Mouse (Mus musculus) common myeloid progenitor, adult 5-6 weeks (primary cell): ENCODE measurements around the gene Stat4. TPM values are rescaled to one million over a fixed set of nuclear protein-coding genes. Genes with fewer than 3 reads are reported as not detected.

Source experiments
- ATAC-seq: replicated peaks from 2 replicates; pipeline ENCODE4 v1.8.0; 2016; ENCODE audit warnings: low read depth, mild to moderate bottlenecking, moderate TSS enrichment, inconsistent platforms; ENCODE audit not compliant: poor library complexity, severe bottlenecking
- total RNA-seq: library from RNA; stranded (forward); fragments of 200-1000, 187-1606 nt; gene quantifications from 2 replicates; pipeline ENCODE4 v1.2.3, GENCODE M21; 2017

Gene Stat4
- total RNA-seq, 1 experiment from 2014 or later, result 39.4 TPM

DNA sequence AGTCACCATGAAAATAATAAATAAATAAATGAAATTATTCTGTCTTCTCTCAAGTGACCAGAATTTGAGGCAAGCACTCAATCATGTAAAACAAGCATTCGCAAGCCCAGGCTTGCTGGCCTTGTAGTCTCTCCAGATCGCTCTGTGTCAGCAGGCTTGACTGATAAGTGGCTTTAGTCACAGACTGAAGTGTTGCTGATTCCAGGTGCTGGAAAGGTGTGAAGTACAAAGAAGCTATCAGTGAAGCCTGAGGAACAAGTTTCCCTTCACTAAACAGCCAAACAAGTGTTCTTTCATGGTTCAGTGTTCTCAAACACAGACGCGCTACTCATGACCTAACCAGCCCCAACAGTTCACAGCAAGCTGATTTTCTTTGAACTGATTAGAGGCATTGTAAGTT, 101.7 kb downstream of the Stat4 start:
- ATAC-seq, result no peak

DNA sequence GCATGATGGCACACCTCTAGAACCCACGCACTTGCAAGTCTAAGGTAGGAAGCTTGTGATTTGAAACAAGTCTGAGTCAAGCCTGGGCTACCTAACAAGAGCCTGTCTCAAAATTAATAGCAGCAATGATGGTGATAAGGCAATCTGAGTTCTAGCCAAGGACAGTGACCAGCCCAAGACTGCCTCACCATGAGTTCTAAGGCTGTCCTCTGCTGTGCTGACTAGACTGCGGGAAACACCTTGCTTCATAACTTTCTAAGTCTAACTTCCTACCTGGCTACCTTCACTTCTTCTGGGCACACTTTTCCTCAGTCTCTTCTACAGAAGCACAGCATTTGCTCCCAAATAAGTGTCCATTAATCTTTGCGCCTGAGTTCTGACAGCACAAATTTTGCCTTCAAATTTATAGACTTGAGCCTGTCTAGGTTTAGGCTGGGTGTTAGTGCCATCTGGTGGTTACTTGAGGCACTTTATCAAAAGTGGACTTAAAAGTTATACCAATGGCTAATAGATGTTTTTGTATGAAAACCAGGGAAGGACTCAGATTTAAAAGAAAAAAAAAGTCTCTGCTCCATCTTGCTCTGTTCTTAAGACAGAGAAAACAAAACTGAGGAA, 111.8 kb downstream of the Stat4 start:
- ATAC-seq, result peak; percentile 73

DNA sequence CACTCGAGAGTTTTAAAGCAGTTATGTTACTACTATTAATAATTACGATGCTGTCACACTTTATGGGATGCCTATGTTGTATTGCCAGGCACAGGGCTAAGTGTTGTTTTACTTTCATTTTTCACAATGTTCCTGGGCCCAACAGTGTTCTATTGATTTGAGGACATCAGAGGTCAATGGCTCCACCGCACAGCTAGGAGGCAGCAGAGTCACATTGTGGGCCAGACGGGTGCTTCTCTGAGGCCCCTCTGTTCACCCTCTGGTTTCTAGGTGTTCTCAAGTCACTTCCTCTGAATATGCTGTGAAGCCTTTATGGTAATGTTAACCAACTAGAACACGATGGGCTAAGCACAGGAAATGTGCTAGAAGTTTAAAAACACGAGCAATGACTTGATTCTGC, 113.5 kb downstream of the Stat4 start:
- ATAC-seq, result peak; percentile 86

DNA sequence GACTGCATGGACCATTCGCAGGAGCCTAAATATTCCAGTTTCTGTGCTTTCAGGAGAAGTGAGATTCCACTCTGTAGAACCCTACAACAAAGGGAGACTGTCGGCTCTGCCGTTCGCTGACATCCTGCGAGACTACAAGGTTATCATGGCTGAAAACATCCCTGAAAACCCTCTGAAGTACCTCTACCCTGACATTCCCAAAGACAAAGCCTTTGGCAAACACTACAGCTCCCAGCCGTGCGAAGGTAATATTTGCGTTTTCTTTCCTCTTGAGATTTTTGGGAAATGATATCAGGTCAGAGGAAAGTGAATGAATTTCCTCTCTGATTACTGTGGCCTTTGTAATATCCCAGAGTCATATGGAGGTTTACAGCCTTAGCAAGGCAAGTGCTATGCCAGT, 115.8 kb downstream of the Stat4 start:
- ATAC-seq, result no peak

DNA sequence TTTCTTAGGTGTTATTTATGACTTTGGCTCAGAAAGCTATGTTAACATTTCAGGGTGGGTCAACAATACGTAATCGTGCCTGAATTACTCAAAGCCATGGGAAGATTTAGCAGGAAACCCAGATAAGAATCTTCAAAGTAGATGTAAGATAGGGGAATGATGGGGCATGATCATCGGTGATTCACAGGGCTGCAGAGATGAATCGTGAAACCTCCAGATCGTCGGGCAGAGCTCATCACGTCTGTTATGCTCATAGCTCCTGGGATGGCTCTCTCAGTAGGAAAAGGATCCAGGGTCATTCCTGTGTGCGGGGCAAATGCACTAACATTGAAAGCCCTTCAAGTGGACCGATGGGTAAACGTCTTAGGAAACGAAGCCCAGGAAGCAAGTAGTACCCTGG, 120.3 kb downstream of the Stat4 start:
- ATAC-seq, result no peak

DNA sequence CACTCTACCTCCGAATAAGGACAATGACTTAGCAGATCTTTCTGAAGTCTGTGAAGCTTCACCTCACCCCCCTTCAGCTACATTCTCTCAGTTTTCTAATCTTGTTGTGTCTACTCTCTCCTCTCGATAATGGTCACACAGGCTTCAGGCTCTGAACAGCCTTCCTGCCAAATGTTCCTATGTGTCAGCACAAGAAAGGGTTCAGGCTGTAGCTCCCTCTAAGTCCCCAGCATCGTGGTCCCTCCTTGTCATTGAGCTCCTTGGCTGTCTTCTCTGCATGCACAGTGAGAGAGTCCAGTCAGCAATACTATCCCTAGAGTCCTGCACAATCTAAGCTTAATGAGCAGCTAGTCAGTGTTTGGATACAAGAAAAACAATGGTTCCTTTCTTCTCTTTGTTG, 124.3 kb downstream of the Stat4 start:
- no peak for ATAC-seq

DNA sequence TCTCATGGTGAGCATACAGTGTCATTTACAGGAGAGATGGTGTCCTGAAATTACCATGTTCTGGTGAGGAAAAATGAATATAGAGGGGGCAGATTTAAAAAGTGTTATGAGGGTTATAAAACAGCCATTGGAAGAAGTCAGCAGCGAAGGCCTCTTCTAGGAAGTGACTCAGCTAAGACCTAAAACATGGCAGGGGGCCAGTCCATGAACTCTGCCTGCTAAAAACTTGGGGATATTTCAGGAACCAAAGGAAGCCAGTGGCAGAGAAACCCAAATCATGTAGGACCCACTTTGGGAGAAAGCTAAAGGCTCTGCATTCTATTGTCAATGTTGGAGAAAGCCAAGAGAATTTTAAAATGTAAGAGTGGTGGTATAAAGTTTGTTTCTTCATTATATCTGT, 125.4 kb downstream of the Stat4 start:
- ATAC-seq, result no peak

DNA sequence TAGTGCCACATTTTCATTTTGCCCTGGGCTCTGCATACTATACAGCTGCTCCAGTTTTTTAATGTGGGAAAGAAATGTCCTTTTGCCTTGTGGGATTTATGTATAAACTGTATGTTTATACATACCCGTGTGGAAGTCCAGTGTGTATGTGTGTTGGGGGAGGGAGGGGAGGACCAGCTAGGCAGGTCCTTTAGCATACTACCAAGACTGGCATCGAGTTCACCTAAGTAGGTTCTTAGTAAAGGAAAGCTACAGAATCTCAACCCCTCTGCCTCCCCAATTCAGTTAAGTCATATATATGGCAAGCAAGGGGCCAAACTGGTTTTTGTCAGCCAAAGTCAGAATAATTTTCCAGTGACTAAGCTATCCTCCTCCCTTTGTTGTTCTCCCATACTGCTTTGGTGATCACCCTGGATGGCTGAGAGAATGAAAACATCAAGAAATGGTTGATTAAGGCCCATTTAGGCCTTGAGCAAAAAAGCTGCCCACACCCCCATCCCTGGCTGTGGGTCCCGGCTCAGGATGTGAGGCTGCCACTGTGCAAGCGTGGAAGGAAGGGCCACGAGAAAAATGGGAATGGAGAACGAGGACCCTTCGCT, 126.2 kb downstream of the Stat4 start:
- peak; percentile 5 for ATAC-seq

DNA sequence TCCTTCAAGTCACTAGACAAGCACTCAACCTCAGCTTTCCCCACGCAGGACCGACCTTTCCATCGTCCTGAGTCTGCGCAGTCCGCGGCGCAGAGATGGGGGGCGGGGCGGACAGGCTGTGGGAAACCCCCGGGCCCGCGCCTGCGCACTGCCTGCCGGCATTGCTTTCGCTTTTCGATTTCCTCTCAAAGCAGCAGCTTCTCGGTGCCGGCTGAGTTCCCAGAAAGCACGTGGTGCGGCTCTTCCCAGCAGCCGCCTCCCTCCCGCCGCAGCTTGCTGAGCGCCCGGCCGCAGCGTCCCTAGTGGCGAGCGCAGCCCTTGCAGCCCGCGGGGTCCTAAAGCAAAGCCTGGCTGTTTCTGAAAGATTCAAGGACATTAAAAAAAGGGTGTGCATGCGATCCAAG, 126.7 kb downstream of the Stat4 start:
- peak; percentile 97 for ATAC-seq

DNA sequence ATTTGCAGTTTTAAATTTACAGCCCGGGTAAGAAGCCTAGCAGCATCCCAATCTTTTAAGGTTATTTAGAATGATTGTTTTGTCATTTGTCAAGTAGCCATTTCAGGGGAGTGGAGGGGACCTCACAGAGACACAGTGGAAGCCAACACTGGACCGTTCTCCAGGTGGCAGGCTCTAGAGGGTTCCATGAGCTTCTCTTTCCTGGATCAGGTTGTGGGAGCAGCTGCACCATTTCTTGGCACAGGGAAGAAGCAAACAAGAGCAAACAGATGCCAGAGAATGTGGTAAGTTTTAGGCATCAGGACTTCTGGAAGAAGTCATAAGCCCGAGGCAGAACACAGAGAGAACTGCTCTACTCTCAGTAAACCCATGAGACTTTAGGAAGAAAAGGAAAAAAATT, 129.5 kb downstream of the Stat4 start:
- no peak for ATAC-seq

DNA sequence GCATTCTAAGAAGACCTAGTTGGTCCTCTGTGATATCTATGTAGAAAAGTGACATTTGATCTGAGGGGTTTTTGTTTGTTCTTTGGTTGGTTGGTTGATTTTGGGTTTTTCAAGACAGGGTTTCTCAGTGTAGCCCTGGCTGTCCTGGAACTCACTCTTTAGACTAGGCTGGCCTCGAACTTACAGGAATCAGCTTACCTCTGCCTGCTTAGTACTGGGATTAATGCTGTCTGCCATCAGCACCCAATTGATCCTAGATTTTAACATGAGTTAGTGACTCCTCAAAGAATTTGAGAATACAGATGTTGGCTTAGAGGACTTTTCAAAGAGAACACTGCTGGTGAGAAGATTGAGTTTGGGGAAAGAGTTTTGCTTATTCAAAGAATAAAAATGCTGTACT, 130.8 kb downstream of the Stat4 start:
- ATAC-seq, result no peak

DNA sequence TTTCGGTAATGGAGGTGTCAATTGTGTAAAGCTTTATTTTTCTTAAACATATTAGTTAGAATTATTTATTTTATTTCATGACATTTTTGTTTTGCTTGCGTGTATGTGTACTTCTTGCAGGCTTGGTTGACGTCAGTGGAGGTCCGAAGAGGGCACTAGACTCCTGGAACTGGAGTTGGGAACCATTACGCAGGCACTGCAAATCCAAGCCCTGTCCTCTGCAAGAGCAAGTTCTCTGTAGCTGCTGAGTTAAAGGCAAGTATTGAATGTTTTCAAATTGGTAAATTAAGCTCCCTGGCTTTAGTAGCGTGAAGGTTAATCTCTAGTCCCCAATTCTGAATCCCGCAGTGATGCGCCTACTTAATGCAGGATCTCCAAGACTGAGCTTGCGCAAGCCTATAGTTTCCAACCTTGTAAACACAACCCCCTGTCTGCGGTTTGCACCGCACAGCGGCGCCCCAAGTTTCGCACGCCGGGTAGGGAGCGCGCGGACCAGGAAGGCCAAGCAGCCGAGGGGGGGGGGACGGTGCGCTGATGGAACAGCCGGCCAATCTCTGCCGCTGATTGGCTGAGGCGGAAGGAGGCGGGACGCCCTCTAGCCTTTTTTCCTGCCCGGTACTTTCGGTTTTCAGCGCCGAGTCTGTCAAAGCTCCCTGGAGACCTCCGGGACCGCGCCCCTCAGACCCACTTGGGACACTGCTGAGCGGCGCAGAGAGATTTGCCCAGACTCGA, 132.1 kb downstream of the Stat4 start, which contains the start of gene Stat1:
Stat1 (plus strand) TSS at position 581 of the 732 bp plus-strand sequence.
- ATAC-seq, result peak; percentile 98

DNA sequence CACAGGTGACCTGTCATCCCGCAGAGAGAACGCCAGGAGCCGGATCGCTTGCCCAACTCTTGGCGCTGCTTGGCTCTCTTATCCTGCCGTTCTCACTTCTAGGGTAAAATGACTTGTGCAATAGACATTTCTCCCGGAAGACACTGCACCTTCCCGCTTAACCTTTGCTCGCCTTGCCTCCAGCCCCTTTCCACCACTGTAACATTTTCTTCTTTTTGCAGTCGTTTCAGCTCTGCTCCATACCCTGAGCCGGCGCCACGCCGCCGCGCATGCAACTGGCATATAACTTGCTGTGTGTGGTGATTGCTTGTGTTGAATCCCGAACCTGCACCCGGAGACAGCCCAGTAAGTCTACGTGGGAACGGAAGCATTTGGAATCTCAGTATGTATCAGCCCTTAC, 132.7 kb downstream of the Stat4 start:
- ATAC-seq, result peak; percentile 23

DNA sequence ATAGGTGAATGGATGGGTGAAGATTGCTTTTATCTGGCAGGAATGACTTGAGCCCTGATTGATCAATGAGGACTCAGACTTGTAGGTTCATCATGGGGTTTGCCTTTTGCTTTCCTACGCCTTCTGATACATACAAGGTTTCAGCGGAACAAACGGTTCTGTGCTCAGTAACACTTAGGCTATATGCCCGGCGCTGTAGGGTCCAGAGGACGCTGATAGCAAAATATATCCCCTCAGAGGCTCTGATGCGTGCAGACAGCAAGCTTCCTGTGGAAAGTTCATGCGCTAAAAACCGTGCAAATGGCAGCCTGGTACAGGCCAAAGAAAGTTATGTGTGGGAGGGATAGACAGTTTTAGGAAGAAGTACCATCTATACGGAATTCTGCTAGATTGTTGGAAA, 133.2 kb downstream of the Stat4 start:
- ATAC-seq, result no peak

DNA sequence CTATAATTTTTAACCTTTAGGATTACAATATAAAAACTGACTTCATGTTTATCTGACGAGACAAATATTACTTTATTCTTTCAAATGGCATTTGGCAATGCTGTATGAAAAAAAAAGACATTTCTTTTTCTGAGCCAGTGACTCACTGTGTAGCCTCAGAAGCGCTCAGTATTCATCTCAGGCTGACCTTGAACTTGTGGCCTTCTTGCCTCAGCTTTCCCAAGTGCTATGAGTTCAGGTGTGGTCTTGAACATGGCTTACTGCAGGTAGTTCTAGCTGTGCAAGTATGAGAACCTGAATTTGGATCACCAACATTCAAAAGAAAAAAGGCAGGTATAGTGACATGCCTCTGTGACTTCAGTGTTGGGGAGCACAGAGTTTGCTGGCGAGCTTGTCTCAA, 134.1 kb downstream of the Stat4 start:
- no peak for ATAC-seq

DNA sequence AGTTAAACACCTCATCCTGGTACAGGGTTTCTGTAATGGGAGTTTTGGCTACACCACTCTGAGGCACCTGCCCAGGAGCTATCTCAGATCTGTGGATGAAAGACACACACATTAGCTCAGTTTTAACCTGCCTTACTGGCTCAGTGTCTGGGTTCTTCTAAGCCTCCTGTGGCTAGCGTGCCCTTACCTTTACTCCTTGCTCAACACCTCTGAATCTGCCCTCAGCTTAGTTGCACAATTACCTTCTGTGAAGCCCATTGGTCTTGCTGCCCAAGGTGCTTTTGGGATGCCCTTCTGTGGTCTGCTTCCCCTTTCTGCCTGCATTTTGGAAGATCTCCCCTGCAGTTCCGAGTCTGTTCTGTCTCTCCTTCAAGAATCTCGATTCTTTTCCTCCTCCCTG, 137.9 kb downstream of the Stat4 start:
- ATAC-seq, result no peak

DNA sequence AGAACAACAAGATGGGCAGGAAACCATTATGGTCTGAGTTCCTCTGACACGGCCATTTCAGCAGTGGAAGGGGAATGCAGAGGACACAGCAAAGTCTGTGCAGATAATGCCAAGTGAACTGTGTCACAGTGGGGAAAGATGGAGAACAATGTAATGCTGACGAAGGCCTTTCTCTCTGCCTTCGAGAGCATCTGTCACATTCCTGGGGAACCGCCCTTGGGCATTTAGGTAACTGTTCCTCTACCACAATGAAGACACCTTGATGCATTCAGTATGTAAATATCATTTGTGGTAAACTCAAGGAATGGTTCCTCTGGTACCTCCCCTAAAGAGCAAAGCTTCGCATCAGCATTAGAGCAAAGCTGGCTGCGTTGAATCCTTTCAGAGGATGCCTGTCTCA, 140.4 kb downstream of the Stat4 start:
- ATAC-seq, result no peak

DNA sequence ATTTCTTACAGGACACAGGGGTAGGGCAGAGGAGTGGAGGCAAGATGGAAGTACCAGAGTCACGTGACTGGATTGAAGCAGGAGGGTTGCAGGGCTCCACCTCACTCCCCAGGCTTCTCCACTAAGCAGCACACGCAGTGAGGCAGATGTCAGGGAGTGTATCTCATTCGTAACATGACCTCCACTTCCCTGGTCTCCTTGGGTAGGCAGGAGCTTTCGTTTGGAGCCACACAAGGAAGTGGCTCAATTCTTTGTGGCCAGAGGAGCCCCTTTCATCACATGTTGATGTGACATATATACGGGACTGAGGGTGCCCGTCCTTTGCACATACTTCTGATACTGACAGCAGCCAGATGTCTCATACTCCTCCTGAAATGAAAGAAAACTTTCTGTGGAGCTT, 142.8 kb downstream of the Stat4 start:
- ATAC-seq, result peak; percentile 50

DNA sequence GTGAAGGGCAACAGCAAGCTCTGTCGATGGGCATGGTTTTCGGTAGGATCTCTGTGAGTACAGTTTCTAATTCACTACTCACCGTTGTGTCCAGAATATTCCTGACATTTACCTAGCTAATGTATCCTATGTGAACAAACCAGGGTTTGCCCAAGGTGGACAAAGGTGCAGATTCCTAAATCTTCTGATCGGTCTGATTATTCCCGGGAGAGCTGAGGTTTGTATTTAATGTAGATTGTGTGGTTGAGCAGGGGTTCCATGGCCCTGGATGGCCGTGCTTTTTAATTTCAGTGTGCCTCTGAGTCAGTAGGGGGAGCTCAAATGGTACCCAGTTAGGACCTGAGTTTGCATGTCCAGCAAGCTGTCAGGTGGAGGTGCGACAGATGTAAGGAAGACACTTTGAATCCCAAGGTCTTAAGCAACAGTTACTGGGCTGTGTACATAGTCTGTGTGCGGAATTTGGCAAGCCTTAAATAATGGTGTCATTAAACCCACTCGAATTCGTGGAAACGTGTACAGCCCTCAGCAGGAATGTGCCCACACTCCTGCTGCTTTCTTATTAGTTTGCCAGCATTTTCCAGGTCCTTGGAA, 144.9 kb downstream of the Stat4 start:
- ATAC-seq, result no peak

DNA sequence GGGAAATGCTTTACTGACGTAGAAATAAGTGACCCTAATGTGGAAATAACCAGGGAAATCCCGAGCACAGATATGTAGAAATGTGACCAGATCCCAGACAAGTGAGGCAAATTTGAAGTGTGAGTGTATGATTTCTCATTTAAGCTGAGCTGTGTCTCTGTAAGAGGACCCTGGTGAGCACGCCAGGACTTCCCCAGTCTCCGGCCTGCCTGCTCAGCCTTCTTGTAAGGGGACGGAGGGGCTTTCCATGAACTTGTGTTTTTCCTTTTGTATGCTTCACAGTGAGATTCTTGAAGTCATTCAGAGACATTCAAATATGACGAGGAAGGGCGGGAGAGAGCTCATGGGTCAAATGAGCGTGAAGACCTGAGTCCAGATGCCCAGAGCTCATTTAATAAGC, 146.3 kb downstream of the Stat4 start:
- ATAC-seq, result no peak

DNA sequence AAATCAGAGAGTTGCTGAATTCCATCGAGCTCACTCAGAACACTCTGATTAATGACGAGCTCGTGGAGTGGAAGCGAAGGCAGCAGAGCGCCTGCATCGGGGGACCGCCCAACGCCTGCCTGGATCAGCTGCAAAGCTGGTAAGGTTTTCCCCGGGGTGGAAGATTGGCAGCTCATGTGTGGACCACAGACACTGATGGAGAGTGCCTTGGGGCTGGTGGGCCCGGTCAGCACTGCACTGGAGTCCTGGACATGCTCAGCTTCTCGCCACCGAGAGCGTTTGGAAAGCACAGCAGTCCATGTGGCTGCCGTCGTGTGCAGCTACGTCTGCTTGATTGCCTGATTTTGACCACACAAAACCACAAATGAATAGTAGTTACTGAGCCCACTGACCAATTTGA, 150.3 kb downstream of the Stat4 start:
- no peak for ATAC-seq
